Mouse (Mus musculus) neural tube, embryonic 14.5 days (tissue): Measurements from ENCODE around the gene Fhl5. TPM values are rescaled to one million over a fixed set of nuclear protein-coding genes. Genes with fewer than 3 reads are reported as not detected.
"Not testable (repeated sequence)": the region's sequence is repeated elsewhere in the genome, so short reads cannot be mapped to it uniquely, and the experiment has no call there.

Source experiments
- ATAC-seq: fragments of 200-750 bp; cut with Nextera tagmentation; 2 replicates; pipeline ENCODE4 v1.8.0; 2017; ENCODE audit warnings: low read depth, mild to moderate bottlenecking, moderate TSS enrichment, moderate library complexity
- H3K27ac ChIP-seq: fragments of 300-500 bp; sonication (generic); 2 replicates; pipeline ENCODE4 v1.5.1; 2014; ENCODE audit warnings: low read depth, mild to moderate bottlenecking, control low read depth, low read length, moderate library complexity, mixed read lengths
- H3K27me3 ChIP-seq: fragments of 300-500 bp; sonication (generic); 2 replicates; pipeline ENCODE4 v1.6.1; 2014; ENCODE audit warnings: low read length; ENCODE audit not compliant: control insufficient read depth, insufficient read depth
- H3K36me3 ChIP-seq: fragments of 300-500 bp; sonication (generic); 2 replicates; pipeline ENCODE4 v1.6.1; 2014; ENCODE audit warnings: low read length, mixed read lengths; ENCODE audit not compliant: control insufficient read depth, insufficient read depth
- H3K4me1 ChIP-seq: fragments of 300-500 bp; sonication (generic); 2 replicates; pipeline ENCODE4 v1.6.1; 2014; ENCODE audit warnings: low read length; ENCODE audit not compliant: control insufficient read depth, insufficient read depth
- H3K4me2 ChIP-seq: fragments of 300-500 bp; sonication (generic); 2 replicates; pipeline ENCODE4 v1.6.1; 2014; ENCODE audit warnings: mild to moderate bottlenecking, low read depth, low read length, control low read depth
- H3K4me3 ChIP-seq: fragments of 300-500 bp; sonication (generic); 2 replicates; pipeline ENCODE4 v1.5.1; 2014; ENCODE audit warnings: low read depth, low read length, control low read depth, mixed read lengths
- H3K9ac ChIP-seq: fragments of 300-500 bp; sonication (generic); replicated peaks from 2 replicates; pipeline ENCODE4 v1.6.1; 2014; ENCODE audit warnings: low read depth, mild to moderate bottlenecking, control low read depth, low read length, mixed read lengths
- H3K9me3 ChIP-seq: fragments of 300-500 bp; sonication (generic); 2 replicates; pipeline ENCODE4 v1.6.1; 2016; ENCODE audit warnings: low read length; ENCODE audit not compliant: control insufficient read depth
- WGBS: fragments of 180-500 bp; shearing (Covaris S2); extraction: QIAGEN DNeasy Blood & Tissue Kit; methylation state at CpG from one replicate; pipeline ENCODE4 v1.1.7; 2014; 5-methylcytosine and 5-hydroxymethylcytosine counted together
- polyA plus RNA-seq: library from polyadenylated mRNA; unstranded; fragments of >200 nt; fragmentation: Nextera tagmentation; extraction: Ambion mirVana; gene quantifications from 2 replicates; pipeline ENCODE4 v1.2.1, GENCODE M21; 2014

Gene Fhl5
- polyA plus RNA-seq, 1 experiment from 2014 or later, result not detected

- 96% methylated on average over 1 of the region's 1 CpGs for WGBS
- H3K36me3 ChIP-seq, H3K27ac ChIP-seq, H3K4me2 ChIP-seq, H3K4me1 ChIP-seq, H3K4me3 ChIP-seq, ATAC-seq, H3K27me3 ChIP-seq, H3K9ac ChIP-seq, H3K9me3 ChIP-seq: not testable (repeated sequence)
Observed at GRCm38 (mm10) chr4:25233767-25234166, 8.9 kb downstream of the Fhl5 start.

GRCm38 (mm10) chr4:25232546-25232945 is 10.1 kb downstream of the Fhl5 start:
- no peaks in the 10 kb centered on the region for H3K4me1 ChIP-seq
- H3K9me3 ChIP-seq, result no peaks in the 10 kb centered on the region
- no peak overlapping the region for H3K27ac ChIP-seq
- 97% methylated on average over 3 of the region's 3 CpGs for WGBS
- H3K36me3 ChIP-seq, result no peaks in the 10 kb centered on the region
- no peak overlapping the region for H3K4me2 ChIP-seq
- H3K4me3 ChIP-seq, result no peak overlapping the region
- H3K9ac ChIP-seq, result no peak overlapping the region
- no peaks in the 10 kb centered on the region for H3K27me3 ChIP-seq
- ATAC-seq, result no peak

- Histone ChIP-seq H3K4me1 (no peaks in the 10 kb centered on the region), H3K36me3 (no peaks in the 10 kb centered on the region), H3K27ac (no peak overlapping the region), H3K9me3 (no peaks in the 10 kb centered on the region), H3K4me2 (no peak overlapping the region), H3K27me3 (no peaks in the 10 kb centered on the region), H3K9ac (no peak overlapping the region), H3K4me3 (no peak overlapping the region)
- 6% methylated on average over 1 of the region's 1 CpGs for WGBS
- ATAC-seq, result no peak
Observed at GRCm38 (mm10) chr4:25227527-25227926, 15.1 kb downstream of the Fhl5 start.

- Histone ChIP-seq H3K4me3 (no peak overlapping the region), H3K27me3 (no peaks in the 10 kb centered on the region), H3K4me2 (no peak overlapping the region), H3K9me3 (no peaks in the 10 kb centered on the region), H3K27ac (no peak overlapping the region), H3K4me1 (no peaks in the 10 kb centered on the region), H3K9ac (no peak overlapping the region), H3K36me3 (no peaks in the 10 kb centered on the region)
- ATAC-seq, result no peak
Observed at GRCm38 (mm10) chr4:25221927-25222326, 20.7 kb downstream of the Fhl5 start.

- H3K27ac ChIP-seq, result no peak overlapping the region
- no peak overlapping the region for H3K9ac ChIP-seq
- H3K36me3 ChIP-seq, result no peaks in the 10 kb centered on the region
- H3K9me3 ChIP-seq, result no peaks in the 10 kb centered on the region
- no peak overlapping the region for H3K4me2 ChIP-seq
- no peaks in the 10 kb centered on the region for H3K4me1 ChIP-seq
- H3K4me3 ChIP-seq, result no peak overlapping the region
- ATAC-seq, result no peak
- no peaks in the 10 kb centered on the region for H3K27me3 ChIP-seq
- WGBS, result 46% methylated on average over 5 of the region's 5 CpGs
Observed at GRCm38 (mm10) chr4:25213451-25213850, 29.2 kb downstream of the Fhl5 start.

GRCm38 (mm10) chr4:25206166-25206565 is 36.5 kb downstream of the Fhl5 start:
- 82% methylated on average over 4 of the region's 4 CpGs for WGBS
- no peak overlapping the region for H3K4me2 ChIP-seq
- no peaks in the 10 kb centered on the region for H3K36me3 ChIP-seq
- no peaks in the 10 kb centered on the region for H3K4me1 ChIP-seq
- H3K9ac ChIP-seq, result no peak overlapping the region
- no peaks in the 10 kb centered on the region for H3K9me3 ChIP-seq
- no peak overlapping the region for H3K4me3 ChIP-seq
- H3K27ac ChIP-seq, result no peak overlapping the region
- no peak for ATAC-seq
- H3K27me3 ChIP-seq, result no peaks in the 10 kb centered on the region

GRCm38 (mm10) chr4:25197310-25197709 is 45.4 kb downstream of the Fhl5 start:
- ATAC-seq, result no peak
- WGBS, result 31% methylated on average over 1 of the region's 1 CpGs
- H3K4me1 ChIP-seq, result no peaks in the 10 kb centered on the region

GRCm38 (mm10) chr4:25179617-25180208 is 63.0 kb downstream of the Fhl5 start:
- ATAC-seq, result peak; percentile 72; the same call in 1 of the 2 replicates
- H3K36me3 ChIP-seq, result no peaks in the 10 kb centered on the region
- 79% methylated on average over 4 of the region's 4 CpGs for WGBS

More at GRCm38 (mm10) chr4:25197310-25197709, 45.4 kb downstream of the Fhl5 start:
- Histone ChIP-seq H3K27ac (no peak overlapping the region), H3K4me2 (no peak overlapping the region), H3K9ac (no peak overlapping the region), H3K4me3 (no peak overlapping the region), H3K9me3 (no peaks in the 10 kb centered on the region), H3K36me3 (no peaks in the 10 kb centered on the region), H3K27me3 (no peaks in the 10 kb centered on the region)

More at GRCm38 (mm10) chr4:25179617-25180208, 63.0 kb downstream of the Fhl5 start:
- Histone ChIP-seq H3K9me3 (no peaks in the 10 kb centered on the region), H3K4me1 (no peaks in the 10 kb centered on the region), H3K4me3 (no peak overlapping the region), H3K4me2 (no peak overlapping the region), H3K27ac (no peak overlapping the region), H3K27me3 (no peaks in the 10 kb centered on the region), H3K9ac (no peak overlapping the region)
